ENCODE assay signal across 27 mouse cellular contexts in genomic region chr10:69327362-69327761, GRCm38 (mm10). TPM values are rescaled to one million over a fixed set of nuclear protein-coding genes. Genes with fewer than 3 reads are reported as not detected.
DNase-seq lines count a peak whose midpoint lies in the region; ATAC-seq and TF ChIP-seq lines count a peak whose summit lies in the region.
"Had no signal": no experiment of that assay in that cellular context is flagged by ENCODE, and none has a peak within 500 bp of the region (broad histone marks: within the 10 kb centered on the region; RNA-seq: fewer than 3 reads in every experiment).

No protein-coding gene starts in this region.

- H3K4me2 ChIP-seq in midbrain, embryonic 11.5 days: no peak overlapping the region
- H3K4me2 ChIP-seq in midbrain, embryonic 15.5 days: no peak overlapping the region
- H3K4me2 ChIP-seq in intestine, postnatal 0 days (replicated peaks; ENCODE audit: low read depth): peak overlapping the region; percentile 25
- H3K4me2 ChIP-seq: embryonic facial prominence, embryonic 13.5 days; forebrain, embryonic 12.5 days; heart, embryonic 15.5 days; hindbrain, embryonic 14.5 days had no signal

- H3K36me3 ChIP-seq in midbrain, embryonic 11.5 days (ENCODE audit: control insufficient read depth, insufficient read depth, low read length): no peaks in the 10 kb centered on the region
- H3K36me3 ChIP-seq in midbrain, embryonic 15.5 days (replicated peaks): no peaks in the 10 kb centered on the region
- 0 out of 2 replicates have a peak, but pooled peaks cover 11% of the 10 kb centered on the region for H3K36me3 ChIP-seq in E14TG2a.4 (ENCODE audit: insufficient read depth, low read length)
- no peaks in the 10 kb centered on the region for H3K36me3 ChIP-seq in intestine, postnatal 0 days (ENCODE audit: control insufficient read depth, insufficient read depth)
- H3K36me3 ChIP-seq: embryonic facial prominence, embryonic 13.5 days; forebrain, embryonic 12.5 days; heart, embryonic 10.5 days; heart, embryonic 15.5 days; hindbrain, embryonic 10.5 days had no signal

- H3K9ac ChIP-seq in midbrain, embryonic 11.5 days (ENCODE audit: low read length): no peak overlapping the region
- no peak overlapping the region for H3K9ac ChIP-seq in midbrain, embryonic 15.5 days
- H3K9ac ChIP-seq in intestine, postnatal 0 days (ENCODE audit: low read depth, low read length): no peak overlapping the region
- H3K9ac ChIP-seq: embryonic facial prominence, embryonic 13.5 days; forebrain, embryonic 12.5 days; heart, embryonic 15.5 days; hindbrain, embryonic 14.5 days had no signal

- TF ChIP-seq CTCF in E14TG2a.4 (conservative IDR thresholded peaks at IDR 0.05; ENCODE audit: low read length): no peak
- no peak for TF ChIP-seq CTCF in intestine, postnatal 0 days (IDR thresholded peaks at IDR 0.05; ENCODE audit: low read depth)
- no peak for TF ChIP-seq CTCF in left cerebral cortex, adult 2 months (IDR thresholded peaks at IDR 0.05)

- peak; percentile 70 for DNase-seq in midbrain, embryonic 11.5 days (ENCODE audit: low spot score, missing footprints)
- DNase-seq in R1 (ENCODE audit: low read depth, low spot score): peak; percentile 91
- DNase-seq in heart, postnatal 4 days: no peak
- no peak for DNase-seq in adipocyte (ENCODE audit: low spot score)
- no peak for DNase-seq in left cerebral cortex, adult 2 months (ENCODE audit: extremely low spot score in 1 of 2, low spot score in 2 of 2)
- DNase-seq: adrenal gland, adult 2 months; adrenal gland, postnatal 25 days; B cell, adult 2 months; cerebellum, adult 18-20 months; cerebellum, adult 9-11 months; cerebellum, postnatal 36 days; gastrocnemius, postnatal 25 days; heart, adult 11 months; heart, postnatal 14 days had no signal

- no peaks in the 10 kb centered on the region for H3K27me3 ChIP-seq in midbrain, embryonic 11.5 days (ENCODE audit: control insufficient read depth, insufficient read depth, low read length)
- H3K27me3 ChIP-seq in midbrain, embryonic 15.5 days (replicated peaks): no peaks in the 10 kb centered on the region
- no peaks in the 10 kb centered on the region for H3K27me3 ChIP-seq in E14TG2a.4 (ENCODE audit: insufficient read depth, low read length)
- H3K27me3 ChIP-seq in intestine, postnatal 0 days (replicated peaks; ENCODE audit: control insufficient read depth, insufficient read depth, low read length): no peaks in the 10 kb centered on the region
- H3K27me3 ChIP-seq: embryonic facial prominence, embryonic 13.5 days; forebrain, embryonic 12.5 days; heart, embryonic 15.5 days had no signal

- no peaks in the 10 kb centered on the region; the same call in 1 of the 2 replicates for H3K4me1 ChIP-seq in midbrain, embryonic 11.5 days (ENCODE audit: control insufficient read depth, insufficient read depth, low read length)
- peaks cover 7% of the 10 kb centered on the region for H3K4me1 ChIP-seq in midbrain, embryonic 15.5 days
- H3K4me1 ChIP-seq in E14TG2a.4 (replicated peaks; ENCODE audit: low read depth, low read length): peaks cover 64% of the 10 kb centered on the region
- H3K4me1 ChIP-seq in intestine, postnatal 0 days (replicated peaks; ENCODE audit: control insufficient read depth, insufficient read depth, low read length): no peaks in the 10 kb centered on the region
- H3K4me1 ChIP-seq: embryonic facial prominence, embryonic 13.5 days; heart, embryonic 15.5 days; hindbrain, embryonic 10.5 days had no signal

- no peak overlapping the region for H3K4me3 ChIP-seq in midbrain, embryonic 11.5 days (ENCODE audit: low read depth, low read length)
- no peak overlapping the region for H3K4me3 ChIP-seq in midbrain, embryonic 15.5 days
- peak overlapping the region; percentile 73 for H3K4me3 ChIP-seq in E14TG2a.4 (replicated peaks; ENCODE audit: low read length)
- H3K4me3 ChIP-seq in intestine, postnatal 0 days (ENCODE audit: low read depth, low read length): no peak overlapping the region
- no peak overlapping the region for H3K4me3 ChIP-seq in left cerebral cortex, adult 2 months
- H3K4me3 ChIP-seq: embryonic facial prominence, embryonic 13.5 days; forebrain, embryonic 12.5 days; heart, embryonic 10.5 days; heart, embryonic 15.5 days; hindbrain, embryonic 10.5 days had no signal

- H3K27ac ChIP-seq in midbrain, embryonic 11.5 days (ENCODE audit: low read depth, low read length): no peak overlapping the region
- no peak overlapping the region for H3K27ac ChIP-seq in midbrain, embryonic 15.5 days
- H3K27ac ChIP-seq in intestine, postnatal 0 days (ENCODE audit: low read depth, low read length): no peak overlapping the region; the same call in 1 of the 2 replicates
- no peak overlapping the region for H3K27ac ChIP-seq in left cerebral cortex, adult 2 months
- H3K27ac ChIP-seq: embryonic facial prominence, embryonic 13.5 days; forebrain, embryonic 12.5 days; heart, embryonic 10.5 days; heart, embryonic 15.5 days; hindbrain, embryonic 10.5 days; hindbrain, embryonic 14.5 days had no signal

- ATAC-seq in midbrain, embryonic 11.5 days (ENCODE audit: low FRiP score): no peak
- no peak for ATAC-seq in midbrain, embryonic 15.5 days (replicated peaks)
- peak; percentile 63 for ATAC-seq in intestine, postnatal 0 days
- ATAC-seq: activated CD4-positive, CD25-positive, alpha-beta regulatory T cell, adult 4 months; CD4-positive, CD25-positive, alpha-beta regulatory T cell, adult 4 months had no signal

- 73% methylated on average over 8 of the region's 8 CpGs for WGBS in midbrain, embryonic 11.5 days
- 74% methylated on average over 8 of the region's 8 CpGs for WGBS in midbrain, embryonic 15.5 days
- 47% methylated on average over 8 of the region's 8 CpGs for WGBS in intestine, postnatal 0 days

- intact Hi-C loops in left cerebral cortex, adult 2 months (cut with DNase I): no loop called here

- no peaks in the 10 kb centered on the region for H3K9me3 ChIP-seq in midbrain, embryonic 11.5 days (ENCODE audit: control insufficient read depth, low read length)
- H3K9me3 ChIP-seq in midbrain, embryonic 15.5 days: no peaks in the 10 kb centered on the region
- H3K9me3 ChIP-seq in E14TG2a.4 (ENCODE audit: low read length): no peaks in the 10 kb centered on the region
- H3K9me3 ChIP-seq in intestine, postnatal 0 days (ENCODE audit: control insufficient read depth): no peaks in the 10 kb centered on the region
- H3K9me3 ChIP-seq: embryonic facial prominence, embryonic 13.5 days; forebrain, embryonic 12.5 days; G1E; heart, embryonic 10.5 days; heart, embryonic 15.5 days; hindbrain, embryonic 10.5 days had no signal

RNA-seq across cellular contexts. Expression of gene Cdk1, which starts 25.4 kb away (rescaled TPM):
- 408 and 424 TPM in 2 replicates for polyA plus RNA-seq in midbrain, embryonic 11.5 days (2014; fragmentation: Nextera tagmentation; extraction: Ambion mirVana)
- polyA plus RNA-seq in midbrain, embryonic 15.5 days (2015; fragmentation: Nextera tagmentation; extraction: Ambion mirVana): 63.0 and 66.4 TPM in 2 replicates
- 100 and 133 TPM in 2 replicates for polyA plus RNA-seq in intestine, postnatal 0 days (2015; fragmentation: Nextera tagmentation; extraction: Ambion mirVana)
- total RNA-seq in heart, postnatal 4 days (2021): 100 to 1,000 TPM; 130 to 136 TPM
- total RNA-seq in left cerebral cortex, adult 2 months (2021): under 1 TPM; 0.36 to 0.40 TPM
- total RNA-seq: gastrocnemius, adult 18-20 months had no signal

Comparison
In these comparisons a context has a peak if more than half of its experiments do, and no peak if none do; other contexts are left out.
1. DNase-seq: peak in midbrain, embryonic 11.5 days (single experiment) and R1 (single experiment); none in heart, postnatal 4 days (single experiment), adipocyte (single experiment) and left cerebral cortex, adult 2 months (0 of 2).